Mouse (Mus musculus) kidney, embryonic 16.5 days (tissue): ENCODE measurements around the gene Zfp771. TPM values are rescaled to one million over a fixed set of nuclear protein-coding genes. Genes with fewer than 3 reads are reported as not detected.

Experiments
- ATAC-seq: fragments of 200-750 bp; cut with Nextera tagmentation; 2 replicates; pipeline ENCODE4 v1.8.0; 2017; ENCODE audit warnings: moderate TSS enrichment; ENCODE audit not compliant: low FRiP score, low TSS enrichment
- H3K27ac ChIP-seq: fragments of 300-500 bp; sonication (generic); 2 replicates; pipeline ENCODE4 v1.5.1; 2014; ENCODE audit warnings: low read length
- H3K27me3 ChIP-seq: fragments of 300-500 bp; sonication (generic); 2 replicates; pipeline ENCODE4 v1.6.1; 2014; ENCODE audit warnings: low read length, control low read depth, mixed read lengths; ENCODE audit not compliant: insufficient read depth
- H3K36me3 ChIP-seq: fragments of 300-500 bp; sonication (generic); 2 replicates; pipeline ENCODE4 v1.6.1; 2014; ENCODE audit warnings: low read length, control low read depth, mixed read lengths; ENCODE audit not compliant: insufficient read depth
- H3K4me1 ChIP-seq: fragments of 300-500 bp; sonication (generic); 2 replicates; pipeline ENCODE4 v1.6.1; 2014; ENCODE audit warnings: low read length, control low read depth, mixed read lengths; ENCODE audit not compliant: insufficient read depth
- H3K4me2 ChIP-seq: fragments of 300-500 bp; sonication (generic); replicated peaks from 2 replicates; pipeline ENCODE4 v1.6.1; 2014; ENCODE audit warnings: low read depth, low read length
- H3K4me3 ChIP-seq: fragments of 300-500 bp; sonication (generic); 2 replicates; pipeline ENCODE4 v1.5.1; 2014; ENCODE audit warnings: mild to moderate bottlenecking, low read length
- H3K9ac ChIP-seq: fragments of 300-500 bp; sonication (generic); replicated peaks from 2 replicates; pipeline ENCODE4 v1.6.1; 2014; ENCODE audit warnings: low read length
- H3K9me3 ChIP-seq: fragments of 300-500 bp; sonication (generic); 2 replicates; pipeline ENCODE4 v1.6.1; 2016; ENCODE audit warnings: low read length, control low read depth
- WGBS: fragments of 180-500 bp; shearing (Covaris S2); extraction: QIAGEN DNeasy Blood & Tissue Kit; methylation state at CpG from one replicate; pipeline ENCODE4 v1.1.7; 2014; 5-methylcytosine and 5-hydroxymethylcytosine counted together
- polyA plus RNA-seq: library from polyadenylated mRNA; unstranded; fragments of >200 nt; fragmentation: Nextera tagmentation; extraction: Ambion mirVana; gene quantifications from 2 replicates; pipeline ENCODE4 v1.2.1, GENCODE M21; 2015

Gene Zfp771
- polyA plus RNA-seq, 1 experiment from 2014 or later = 64.3 TPM

DNA sequence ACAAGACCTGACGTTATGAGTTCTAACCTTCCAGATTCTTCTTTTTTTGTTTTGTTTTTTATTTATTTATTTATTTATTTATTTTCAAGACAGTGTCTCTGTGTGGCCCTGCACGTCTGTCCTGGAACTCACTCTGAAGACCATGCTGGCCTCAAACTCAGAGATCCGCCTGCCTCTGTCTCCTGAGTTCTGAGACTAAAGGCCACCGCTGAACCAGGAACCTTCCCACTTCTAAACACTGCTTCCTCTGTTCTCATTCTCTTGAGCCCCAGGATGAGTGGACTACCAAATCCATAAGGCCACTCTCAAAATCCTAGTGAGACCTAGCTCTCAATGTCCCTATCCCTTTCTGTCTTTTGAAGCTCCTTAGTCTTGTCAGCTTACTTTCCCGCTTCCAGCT, 34.2 kb upstream of the Zfp771 start:
- H3K9me3 ChIP-seq = no peaks in the 10 kb centered on the region
- no peak overlapping the region for H3K9ac ChIP-seq
- no peak overlapping the region for H3K4me3 ChIP-seq
- peak overlapping the region; percentile 75 for H3K4me2 ChIP-seq
- no peaks in the 10 kb centered on the region for H3K36me3 ChIP-seq
- H3K4me1 ChIP-seq = peaks cover 19% of the 10 kb centered on the region
- whole genome bisulfite sequencing = 77% methylated on average over 5 of the region's 5 CpGs
- no peaks in the 10 kb centered on the region for H3K27me3 ChIP-seq
- ATAC-seq = no peak
- H3K27ac ChIP-seq = no peak overlapping the region

DNA sequence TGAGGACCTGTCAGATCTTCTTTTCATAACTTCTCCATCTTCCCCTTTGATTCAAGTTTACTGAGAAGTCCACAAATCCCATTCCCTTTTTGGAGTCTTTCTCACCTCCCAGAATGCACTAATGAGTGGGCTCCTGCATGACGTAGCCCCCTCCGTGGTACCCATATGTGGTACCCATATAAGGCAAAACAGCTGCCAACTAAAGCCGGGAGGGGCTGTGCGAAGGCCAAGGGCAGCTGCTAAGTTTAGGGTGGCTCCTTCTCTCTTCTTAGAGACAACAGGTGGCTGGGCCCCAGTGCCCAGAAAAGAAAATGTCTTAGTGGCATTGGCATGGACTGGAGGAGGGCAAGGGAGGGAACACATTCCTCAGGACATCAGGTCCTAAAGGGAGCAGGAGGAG, 33.8 kb upstream of the Zfp771 start:
- no peak for ATAC-seq
- Histone ChIP-seq H3K9me3 (no peaks in the 10 kb centered on the region), H3K27me3 (no peaks in the 10 kb centered on the region), H3K4me2 (no peak overlapping the region), H3K27ac (no peak overlapping the region), H3K4me3 (no peak overlapping the region), H3K4me1 (peaks cover 21% of the 10 kb centered on the region), H3K36me3 (no peaks in the 10 kb centered on the region), H3K9ac (no peak overlapping the region)
- WGBS = 87% methylated on average over 4 of the region's 4 CpGs

DNA sequence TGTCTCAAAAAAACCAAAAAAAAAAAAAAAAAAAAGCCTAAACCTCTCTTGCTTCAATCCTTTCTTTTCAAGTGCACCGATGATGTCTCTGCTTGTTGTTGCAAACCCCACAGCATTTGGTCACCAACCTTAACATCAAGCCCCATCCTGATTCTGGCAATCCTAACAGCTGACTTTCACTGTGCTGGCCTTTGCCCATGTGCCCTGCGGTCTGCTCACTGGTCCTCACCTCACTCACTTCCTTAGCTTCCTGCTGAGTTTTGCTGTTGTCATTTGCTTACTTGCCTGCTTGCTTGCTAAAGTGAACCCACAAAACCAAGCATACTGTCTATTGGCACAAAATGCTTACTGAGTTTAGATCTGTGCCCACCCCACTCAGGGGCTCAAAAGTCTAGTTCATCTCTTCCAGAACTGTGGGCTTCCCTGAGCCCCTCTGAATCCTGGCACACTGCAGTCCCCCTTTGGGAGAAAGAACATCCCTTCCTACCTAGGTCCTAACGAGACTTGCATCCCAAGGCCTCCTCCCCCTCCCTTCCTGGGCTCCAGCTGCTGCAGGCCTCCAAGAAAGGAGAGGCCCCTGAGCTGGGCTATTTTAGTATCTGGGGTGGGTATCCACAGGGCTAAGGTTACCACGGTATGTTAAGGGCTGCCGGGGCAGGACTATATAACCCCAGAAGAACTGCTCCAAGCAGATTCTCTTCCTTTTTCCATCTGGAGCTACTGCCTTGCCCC, 32.9 kb upstream of the Zfp771 start:
- WGBS = 57% methylated on average over 5 of the region's 5 CpGs
- no peaks in the 10 kb centered on the region for H3K9me3 ChIP-seq
- H3K36me3 ChIP-seq = no peaks in the 10 kb centered on the region
- H3K4me3 ChIP-seq = no peak overlapping the region
- peaks cover 15% of the 10 kb centered on the region for H3K4me1 ChIP-seq
- no peak overlapping the region for H3K4me2 ChIP-seq
- no peak for ATAC-seq
- H3K27me3 ChIP-seq = no peaks in the 10 kb centered on the region
- no peak overlapping the region for H3K9ac ChIP-seq
- H3K27ac ChIP-seq = no peak overlapping the region

DNA sequence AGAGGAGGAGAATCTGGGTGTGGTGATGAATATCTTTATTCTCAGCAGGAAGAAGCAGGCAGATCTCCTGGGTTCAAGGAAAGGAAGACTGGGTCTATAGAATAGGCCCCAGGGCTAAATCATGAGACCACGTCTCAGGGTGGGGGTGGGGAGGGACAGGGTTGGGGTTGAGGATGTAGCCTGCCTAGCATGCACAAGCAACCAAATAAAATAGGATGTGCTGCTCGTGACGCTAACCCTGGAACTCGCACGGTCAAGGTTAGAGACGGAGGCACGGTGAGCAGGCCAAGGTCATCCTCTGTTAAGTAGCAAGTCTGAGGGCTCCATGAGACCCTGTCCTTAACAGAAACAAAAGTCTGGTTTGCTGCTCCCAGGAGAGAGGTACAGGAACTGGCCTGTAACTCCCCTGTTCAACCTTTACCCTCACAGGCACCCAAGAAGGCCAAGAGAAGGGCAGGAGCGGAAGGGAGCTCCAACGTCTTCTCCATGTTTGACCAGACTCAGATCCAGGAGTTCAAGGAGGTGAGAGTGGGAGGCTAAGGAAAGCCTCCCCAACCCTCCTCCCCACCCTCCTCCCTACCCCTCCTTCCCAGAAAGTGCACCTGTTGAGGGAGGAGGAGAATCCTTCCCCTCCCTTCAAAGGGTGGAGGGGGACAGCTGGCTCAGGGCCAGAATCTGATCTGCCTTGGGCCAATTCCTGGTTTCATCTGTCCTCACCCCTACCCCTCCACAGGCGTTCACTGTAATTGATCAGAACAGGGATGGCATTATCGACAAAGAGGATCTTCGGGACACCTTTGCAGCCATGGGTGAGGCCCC, 31.4 kb upstream of the Zfp771 start:
- Histone ChIP-seq H3K4me2 (no peak overlapping the region), H3K4me1 (peaks cover 6% of the 10 kb centered on the region), H3K9me3 (no peaks in the 10 kb centered on the region), H3K27ac (no peak overlapping the region), H3K9ac (no peak overlapping the region), H3K4me3 (no peak overlapping the region), H3K27me3 (no peaks in the 10 kb centered on the region), H3K36me3 (no peaks in the 10 kb centered on the region)
- no peak for ATAC-seq
- WGBS = 85% methylated on average over 12 of the region's 12 CpGs

DNA sequence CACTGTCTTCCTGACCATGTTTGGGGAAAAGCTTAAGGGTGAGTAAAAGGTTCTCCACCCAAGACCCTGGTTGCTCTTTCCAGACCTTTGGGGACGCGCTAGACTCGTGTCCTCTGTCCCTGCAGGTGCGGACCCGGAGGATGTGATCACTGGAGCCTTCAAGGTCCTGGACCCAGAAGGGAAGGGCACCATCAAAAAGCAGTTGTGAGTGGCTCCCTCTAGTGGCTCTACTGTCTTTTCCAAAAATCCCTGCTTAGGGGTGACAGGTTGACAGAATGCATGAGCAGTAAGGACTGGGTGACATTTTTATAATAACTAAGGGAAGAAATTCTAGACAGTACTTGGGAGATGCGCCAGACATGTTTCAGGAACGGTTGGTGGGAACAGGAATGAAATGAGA, 30.6 kb upstream of the Zfp771 start:
- Histone ChIP-seq H3K9ac (no peak overlapping the region), H3K4me2 (no peak overlapping the region), H3K9me3 (no peaks in the 10 kb centered on the region), H3K36me3 (no peaks in the 10 kb centered on the region), H3K4me1 (peaks cover 6% of the 10 kb centered on the region), H3K27me3 (no peaks in the 10 kb centered on the region), H3K27ac (no peak overlapping the region), H3K4me3 (no peak overlapping the region)
- WGBS = 45% methylated on average over 7 of the region's 7 CpGs
- no peak for ATAC-seq

DNA sequence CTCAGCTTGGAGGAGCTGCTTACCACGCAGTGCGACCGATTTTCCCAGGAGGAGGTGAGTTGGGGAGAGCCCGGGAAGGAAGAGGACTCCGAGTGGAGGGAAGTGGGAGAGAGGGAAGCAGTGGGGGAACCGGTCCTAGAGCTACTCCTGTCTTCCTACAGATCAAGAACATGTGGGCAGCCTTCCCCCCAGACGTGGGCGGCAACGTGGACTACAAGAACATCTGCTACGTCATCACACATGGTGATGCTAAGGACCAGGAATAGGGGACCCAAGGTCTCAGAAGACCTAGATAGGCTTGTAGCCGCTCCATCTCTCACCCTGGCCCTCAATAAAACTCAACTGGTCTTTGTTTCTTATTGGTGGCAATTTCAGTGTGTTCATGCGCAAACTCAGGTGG, 30.1 kb upstream of the Zfp771 start:
- Histone ChIP-seq H3K27me3 (no peaks in the 10 kb centered on the region), H3K36me3 (no peaks in the 10 kb centered on the region), H3K4me2 (peak overlapping the region; percentile 62), H3K9ac (peak overlapping the region; percentile 69; the same call in 1 of the 2 replicates), H3K4me3 (0 out of 2 replicates have a peak overlapping the region, but pooled peaks have one; percentile 42), H3K27ac (no peak overlapping the region), H3K9me3 (no peaks in the 10 kb centered on the region), H3K4me1 (peaks cover 6% of the 10 kb centered on the region)
- ATAC-seq = no peak
- 56% methylated on average over 12 of the region's 12 CpGs for WGBS

DNA sequence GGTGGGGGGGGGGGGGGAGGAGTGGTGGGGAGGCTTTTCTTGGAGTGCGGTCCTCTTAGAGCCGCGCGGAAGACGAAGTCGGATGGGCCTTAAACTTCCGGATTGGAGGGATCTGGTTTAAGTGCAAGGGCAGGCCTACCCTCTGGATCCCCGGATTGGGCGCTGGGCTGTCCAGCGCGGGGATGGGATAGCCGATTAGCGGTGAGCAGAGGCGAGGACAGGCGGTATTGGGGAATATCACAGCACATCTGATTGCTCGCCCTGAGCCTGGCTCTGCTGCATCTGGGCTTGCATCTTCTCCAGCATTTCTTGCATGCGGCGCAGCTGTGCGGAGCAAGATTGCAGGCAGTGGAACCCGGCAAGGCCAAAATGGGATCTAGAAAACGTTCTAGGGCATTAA, 29.6 kb upstream of the Zfp771 start:
- Histone ChIP-seq H3K9ac (peak overlapping the region; percentile 69), H3K4me1 (peaks cover 6% of the 10 kb centered on the region), H3K9me3 (no peaks in the 10 kb centered on the region), H3K4me3 (peak overlapping the region; percentile 42), H3K36me3 (no peaks in the 10 kb centered on the region), H3K4me2 (peak overlapping the region; percentile 62), H3K27me3 (no peaks in the 10 kb centered on the region), H3K27ac (no peak overlapping the region)
- ATAC-seq = no peak
- 31% methylated on average over 21 of the region's 21 CpGs for WGBS

DNA sequence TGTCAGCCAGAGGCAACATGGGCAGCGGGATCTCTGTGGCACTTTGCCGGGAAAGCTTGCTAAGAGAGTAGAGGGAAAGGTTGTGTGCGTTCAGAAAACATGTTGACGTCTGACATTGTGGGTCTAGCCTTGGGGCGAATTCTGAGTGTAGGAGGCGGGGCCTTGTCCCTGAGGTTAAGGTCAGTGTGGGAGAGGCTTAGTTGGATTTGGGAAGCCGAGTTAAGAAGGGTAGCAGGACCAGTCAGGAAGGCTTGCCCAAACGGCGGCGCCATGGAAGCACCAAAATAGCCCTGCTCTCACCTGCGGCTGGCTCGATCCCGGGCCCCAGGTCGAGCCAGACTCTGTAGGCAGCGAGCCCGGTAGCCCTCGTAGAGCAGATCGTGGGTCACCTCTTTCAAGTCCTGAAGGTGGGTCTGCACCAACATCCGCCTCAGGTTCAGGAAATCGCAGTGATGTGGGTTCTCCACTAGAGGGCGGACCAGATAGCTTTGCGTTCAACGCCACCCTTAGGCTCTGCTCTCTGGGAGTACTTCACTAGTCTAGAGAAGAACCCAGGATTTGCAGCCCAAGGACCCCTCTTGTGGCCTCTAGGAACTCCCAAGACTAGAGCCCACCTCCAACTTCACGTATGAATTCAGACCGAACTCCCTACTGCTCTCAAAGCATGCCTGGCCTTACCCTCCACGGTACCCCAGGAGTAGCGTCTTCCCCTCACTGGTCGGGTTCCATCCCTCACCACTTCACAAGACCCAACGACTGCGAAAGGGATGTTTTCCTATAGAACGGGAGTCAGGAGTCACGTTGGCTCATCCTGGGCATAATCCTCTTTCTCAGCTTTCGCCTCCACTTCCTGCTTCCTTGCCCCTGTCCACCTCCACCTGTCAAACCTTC, 28.8 kb upstream of the Zfp771 start:
- 20% methylated on average over 33 of the region's 33 CpGs for WGBS

DNA sequence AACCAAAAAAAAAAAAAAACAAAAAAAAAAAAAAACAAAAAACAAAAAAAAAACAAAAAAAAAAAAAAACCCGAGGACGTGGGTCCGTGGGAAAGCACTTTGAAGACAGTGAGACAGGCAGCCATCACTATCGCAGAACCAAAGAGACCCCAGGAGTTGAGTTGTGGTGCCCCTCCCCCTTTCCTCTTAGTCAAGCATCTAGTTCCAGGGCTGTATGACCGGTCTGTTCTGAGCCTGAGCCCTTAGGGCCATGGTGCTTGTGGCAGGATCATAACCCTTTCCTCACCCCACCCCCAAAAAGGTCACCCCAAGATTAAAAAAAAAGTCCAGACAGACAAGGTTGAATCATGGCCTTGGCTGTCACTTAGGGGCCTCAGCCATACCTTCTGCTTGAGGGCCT, 27.8 kb upstream of the Zfp771 start:
- WGBS = 85% methylated on average over 5 of the region's 5 CpGs
- ATAC-seq = no peak
- H3K9me3 ChIP-seq = no peaks in the 10 kb centered on the region

More for the DNA sequence above, 28.8 kb upstream of the Zfp771 start:
- H3K4me2 ChIP-seq = peak overlapping the region; percentile 62
- no peaks in the 10 kb centered on the region for H3K36me3 ChIP-seq
- ATAC-seq = peak; percentile 39
- peak overlapping the region; percentile 69 for H3K9ac ChIP-seq
- H3K4me1 ChIP-seq = peaks cover 6% of the 10 kb centered on the region
- peak overlapping the region; percentile 42 for H3K4me3 ChIP-seq
- H3K27ac ChIP-seq = no peak overlapping the region
- H3K9me3 ChIP-seq = no peaks in the 10 kb centered on the region
- no peaks in the 10 kb centered on the region for H3K27me3 ChIP-seq

More for the DNA sequence above, 27.8 kb upstream of the Zfp771 start:
- peaks cover 6% of the 10 kb centered on the region for H3K4me1 ChIP-seq
- H3K27me3 ChIP-seq = no peaks in the 10 kb centered on the region
- no peak overlapping the region for H3K4me3 ChIP-seq
- H3K27ac ChIP-seq = no peak overlapping the region
- H3K36me3 ChIP-seq = no peaks in the 10 kb centered on the region
- no peak overlapping the region for H3K4me2 ChIP-seq
- no peak overlapping the region for H3K9ac ChIP-seq
